Mouse (Mus musculus): Measurements from ENCODE around the gene Card14. TPM values are rescaled to one million over a fixed set of nuclear protein-coding genes. Genes with fewer than 3 reads are reported as not detected.

Gene Card14
- polyA plus RNA-seq (2014; fragmentation: Illumina TruSeq; extraction: RNeasy Lipid Tissue Mini Kit (QIAGEN cat#74804); ENCODE audit: low replicate concordance), result not detected

GRCm38 (mm10) chr11:119307658-119307867, at the start of gene Card14:
Gene Card14, plus strand, starts transcription at chr11:119307768.

DNA sequence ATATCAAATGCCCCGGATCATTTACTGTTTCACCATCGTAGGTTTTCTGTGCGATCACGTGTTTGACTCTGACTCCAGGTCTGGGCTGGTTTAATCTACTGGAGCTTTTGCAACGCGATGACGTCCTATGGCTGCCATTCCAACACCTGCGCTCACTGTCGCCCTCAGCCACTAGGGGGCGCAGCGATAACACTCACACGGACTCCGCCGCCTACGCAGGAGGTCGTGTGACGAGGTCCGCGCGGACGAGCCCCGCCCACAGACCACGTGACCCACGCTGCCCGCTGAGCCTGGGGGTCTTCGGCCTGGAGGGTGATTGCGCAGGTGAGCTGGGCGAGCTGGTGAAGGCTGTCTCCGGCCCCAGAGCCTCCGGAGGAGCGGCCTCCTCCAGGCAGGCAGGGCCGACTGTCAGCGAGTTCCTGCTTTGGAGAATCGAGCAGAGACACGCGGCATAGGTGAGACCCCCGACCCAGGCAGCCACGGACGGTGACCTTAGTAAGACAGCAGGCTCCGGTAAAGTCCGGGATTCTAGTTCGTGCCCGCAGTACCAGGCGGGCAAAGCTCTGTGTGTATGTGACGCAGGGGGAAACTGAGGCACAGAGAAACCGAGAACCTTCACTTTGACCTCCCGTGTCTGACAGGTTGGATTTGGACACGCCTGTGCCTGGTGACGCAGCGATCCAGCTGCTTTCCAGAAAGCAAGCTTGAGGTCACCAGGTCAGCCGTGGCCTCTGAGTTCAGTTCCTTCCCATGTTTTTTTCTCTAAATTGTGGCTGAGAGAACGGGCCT, 39.6 kb upstream of the Card14 start, which contains the start of gene Gaa:
TSS of gene Gaa (plus strand) at position 120 of the 789 bp plus-strand sequence.

GRCm38 (mm10) chr11:119299391-119300245, 8.0 kb upstream of the Card14 start, which contains the start of gene Eif4a3:
Gene Eif4a3, minus strand, starts transcription at chr11:119300089.

GRCm38 (mm10) chr11:119355443-119356385, 48.1 kb downstream of the Card14 start, which contains the start of the genes Sgsh and Slc26a11:
Gene Sgsh, minus strand, starts transcription at chr11:119355536.
Gene Slc26a11, plus strand, starts transcription at chr11:119355557.

DNA sequence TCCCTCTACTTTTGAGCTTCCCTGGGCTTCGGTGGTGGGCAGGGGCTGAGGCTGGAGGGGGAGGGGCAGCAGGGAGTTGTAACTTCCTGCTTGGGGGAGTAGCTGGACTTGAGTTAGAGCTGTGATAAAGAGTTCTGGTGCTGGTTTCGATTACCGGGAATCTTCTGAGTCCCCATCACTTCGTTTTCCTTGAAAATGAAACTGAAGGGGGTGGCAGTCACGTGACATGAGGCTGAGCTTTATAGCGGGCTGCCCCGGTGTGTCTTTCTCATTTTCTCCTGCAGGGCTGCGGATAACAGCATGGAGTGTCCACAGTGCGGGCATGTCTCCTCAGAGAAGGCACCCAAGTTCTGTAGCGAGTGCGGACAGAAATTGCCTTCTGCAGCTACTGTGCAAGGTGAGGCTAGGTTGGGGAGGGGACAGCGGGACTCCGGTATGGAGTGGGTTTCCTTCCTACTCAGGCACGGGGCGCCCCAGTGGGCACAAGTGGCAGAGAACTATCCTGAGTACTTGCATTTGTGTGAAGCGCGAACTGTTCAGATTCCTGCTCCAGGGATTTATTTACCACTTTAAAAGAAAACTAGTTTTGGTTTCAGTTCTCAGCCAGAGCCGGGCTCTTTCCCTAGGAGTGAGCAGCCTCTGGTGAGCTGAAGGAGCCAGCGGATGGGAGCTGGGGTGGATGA, 85.4 kb downstream of the Card14 start, which contains the start of gene Rnf213:
TSS of gene Rnf213 (plus strand) at position 301 of the 683 bp plus-strand sequence.

Other genes starting within 250 kb of the Card14 start
- gene Cbx4, start 221.5 kb upstream of the Card14 start, polyA plus RNA-seq (2014; fragmentation: Illumina TruSeq; extraction: RNeasy Lipid Tissue Mini Kit (QIAGEN cat#74804); ENCODE audit: low replicate concordance), result 3.2 TPM
- gene Tbc1d16, start 79.3 kb upstream of the Card14 start, polyA plus RNA-seq (2014; fragmentation: Illumina TruSeq; extraction: RNeasy Lipid Tissue Mini Kit (QIAGEN cat#74804); ENCODE audit: low replicate concordance), result 1.0 TPM
- not detected for gene Ccdc40, start 79.2 kb upstream of the Card14 start, polyA plus RNA-seq (2014; fragmentation: Illumina TruSeq; extraction: RNeasy Lipid Tissue Mini Kit (QIAGEN cat#74804); ENCODE audit: low replicate concordance)
- gene Gaa, start 39.9 kb upstream of the Card14 start, polyA plus RNA-seq (2014; fragmentation: Illumina TruSeq; extraction: RNeasy Lipid Tissue Mini Kit (QIAGEN cat#74804); ENCODE audit: low replicate concordance), result not detected
- 31.3 TPM for gene Eif4a3, start 7.7 kb upstream of the Card14 start, polyA plus RNA-seq (2014; fragmentation: Illumina TruSeq; extraction: RNeasy Lipid Tissue Mini Kit (QIAGEN cat#74804); ENCODE audit: low replicate concordance)
- gene Sgsh, start 47.8 kb downstream of the Card14 start, polyA plus RNA-seq (2014; fragmentation: Illumina TruSeq; extraction: RNeasy Lipid Tissue Mini Kit (QIAGEN cat#74804); ENCODE audit: low replicate concordance), result 0.74 TPM
- 1.4 TPM for gene Slc26a11, start 47.8 kb downstream of the Card14 start, polyA plus RNA-seq (2014; fragmentation: Illumina TruSeq; extraction: RNeasy Lipid Tissue Mini Kit (QIAGEN cat#74804); ENCODE audit: low replicate concordance)
- gene Rnf213, start 85.3 kb downstream of the Card14 start, polyA plus RNA-seq (2014; fragmentation: Illumina TruSeq; extraction: RNeasy Lipid Tissue Mini Kit (QIAGEN cat#74804); ENCODE audit: low replicate concordance), result 115 TPM
- 0.33 TPM for gene Endov, start 183.6 kb downstream of the Card14 start, polyA plus RNA-seq (2014; fragmentation: Illumina TruSeq; extraction: RNeasy Lipid Tissue Mini Kit (QIAGEN cat#74804); ENCODE audit: low replicate concordance)
- 0.93 TPM for gene Nptx1, start 240.0 kb downstream of the Card14 start, polyA plus RNA-seq (2014; fragmentation: Illumina TruSeq; extraction: RNeasy Lipid Tissue Mini Kit (QIAGEN cat#74804); ENCODE audit: low replicate concordance)

All from small intestine, adult 10 weeks (tissue).